Mouse (Mus musculus) layer of hippocampus, adult 11-12 months (tissue): ENCODE data around the gene Chtf18.
A peak's percentile ranks its signal among the peaks of the same experiment; 100 is the strongest.
"Not testable (repeated sequence)": the region's sequence is repeated elsewhere in the genome, so short reads cannot be mapped to it uniquely, and the experiment has no call there.

Experiments used
- DNase-seq: peaks from one replicate; pipeline ENCODE4 v3.0.0; 2022; ENCODE audit warnings: low spot score

The Chtf18 gene

GRCm38 (mm10) chr17:25727265-25728008 lies at the start of gene Chtf18, which contains the start of gene Rpusd1:
Gene Chtf18, minus strand, starts transcription at chr17:25727419.
Gene Rpusd1, plus strand, starts transcription at chr17:25727670.
- DNase-seq: peak; percentile 100

GRCm38 (mm10) chr17:25775318-25776062 lies 48.3 kb upstream of the Chtf18 start:
- DNase-seq: no peak

- DNase-seq: peak; percentile 99
Observed at GRCm38 (mm10) chr17:25773549-25774120, 46.4 kb upstream of the Chtf18 start, which contains the start of gene Narfl. Gene Narfl, plus strand, starts transcription at chr17:25773776.

GRCm38 (mm10) chr17:25769331-25769730 lies 42.1 kb upstream of the Chtf18 start:
- no peak for DNase-seq

GRCm38 (mm10) chr17:25765886-25766285 lies 38.7 kb upstream of the Chtf18 start:
- DNase-seq: no peak

- no peak for DNase-seq
Observed at GRCm38 (mm10) chr17:25762591-25762990, 35.4 kb upstream of the Chtf18 start.

- no peak for DNase-seq
Observed at GRCm38 (mm10) chr17:25761561-25761970, 34.3 kb upstream of the Chtf18 start.

- no peak for DNase-seq
Observed at GRCm38 (mm10) chr17:25760148-25760547, 32.9 kb upstream of the Chtf18 start.

GRCm38 (mm10) chr17:25757691-25758090 lies 30.5 kb upstream of the Chtf18 start:
- DNase-seq: no peak

- no peak for DNase-seq
Observed at GRCm38 (mm10) chr17:25756378-25757242, 29.4 kb upstream of the Chtf18 start.

- DNase-seq: no peak
Observed at GRCm38 (mm10) chr17:25755627-25756377, 28.6 kb upstream of the Chtf18 start.

GRCm38 (mm10) chr17:25755086-25755485 lies 27.9 kb upstream of the Chtf18 start:
- DNase-seq: no peak

- no peak for DNase-seq
Observed at GRCm38 (mm10) chr17:25754241-25754640, 27.0 kb upstream of the Chtf18 start, which contains the start of gene Msln. Gene Msln, minus strand, starts transcription at chr17:25754378.

GRCm38 (mm10) chr17:25751446-25751845 lies 24.2 kb upstream of the Chtf18 start:
- DNase-seq: no peak

GRCm38 (mm10) chr17:25749314-25749713 lies 22.1 kb upstream of the Chtf18 start:
- no peak for DNase-seq

- no peak for DNase-seq
Observed at GRCm38 (mm10) chr17:25748238-25748637, 21.0 kb upstream of the Chtf18 start.

GRCm38 (mm10) chr17:25744311-25744710 lies 17.1 kb upstream of the Chtf18 start:
- DNase-seq: no peak

GRCm38 (mm10) chr17:25743831-25744230 lies 16.6 kb upstream of the Chtf18 start:
- DNase-seq: no peak

- not testable (repeated sequence) for DNase-seq
Observed at GRCm38 (mm10) chr17:25741471-25741870, 14.3 kb upstream of the Chtf18 start.

GRCm38 (mm10) chr17:25738861-25739260 lies 11.6 kb upstream of the Chtf18 start:
- DNase-seq: no peak

GRCm38 (mm10) chr17:25735745-25736144 lies 8.5 kb upstream of the Chtf18 start, which contains the start of gene Mslnl:
Gene Mslnl, plus strand, starts transcription at chr17:25736042.
- DNase-seq: no peak
